Mouse (Mus musculus) heart, adult 10 weeks (tissue): ENCODE measurements around the gene Triml2. TPM values are rescaled to one million over a fixed set of nuclear protein-coding genes. Genes with fewer than 3 reads are reported as not detected.

ENCODE experiments used
- polyA plus RNA-seq: library from polyadenylated mRNA; stranded (reverse); fragments of 350-450 nt; fragmentation: Illumina TruSeq; extraction: RNeasy Lipid Tissue Mini Kit (QIAGEN cat#74804); gene quantifications from one replicate; pipeline ENCODE4 v1.2.3, GENCODE M21; 2014; ENCODE audit warnings: low read depth, low replicate concordance

Gene Triml2
- not detected for polyA plus RNA-seq

GRCm38 (mm10) chr8:43180054-43180690 lies at the start of gene Triml2:
Triml2 (plus strand) TSS chr8:43180541.

DNA sequence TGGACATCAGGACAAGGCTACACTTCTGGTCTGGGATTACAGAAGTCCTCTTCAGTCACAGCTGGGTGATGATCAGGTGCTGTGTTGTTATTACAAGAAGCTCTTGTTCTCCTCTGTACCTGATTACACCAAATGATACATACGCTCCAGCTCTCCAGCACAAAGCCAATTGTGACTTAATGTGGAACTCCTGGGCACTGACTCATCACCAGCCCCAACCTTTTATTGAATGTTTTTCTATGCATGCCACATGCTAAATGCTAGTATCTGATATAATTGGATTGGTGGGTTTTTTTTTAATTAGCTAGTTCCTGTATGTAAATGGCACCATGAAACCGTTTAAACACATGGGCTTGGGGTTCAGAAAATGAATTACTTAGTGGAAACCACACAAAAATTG lies 39.0 kb upstream of the Triml2 start, which contains the start of gene Triml1:
Triml1 (minus strand) TSS at position 101 of the 400 bp plus-strand sequence.

Other genes with a start within 250 kb of the Triml2 start
- gene Triml1, start 39.1 kb upstream of the Triml2 start, polyA plus RNA-seq, result not detected
- gene Zfp42, start 126.4 kb downstream of the Triml2 start, polyA plus RNA-seq, result not detected